Mouse (Mus musculus) megakaryocyte, embryonic 14.5 days (primary cell): ENCODE data around the gene Plcg2.

Source experiments
- FLI1 ChIP-seq: IDR thresholded peaks from 2 replicates; pipeline ENCODE4 v1.6.1; 2012; ENCODE audit warnings: low read length, inconsistent platforms, mixed read lengths
- GATA1 ChIP-seq: IDR thresholded peaks from 3 replicates; pipeline ENCODE4 v1.6.1; 2012; ENCODE audit warnings: mixed read lengths, low read length, inconsistent platforms, borderline replicate concordance

DNA sequence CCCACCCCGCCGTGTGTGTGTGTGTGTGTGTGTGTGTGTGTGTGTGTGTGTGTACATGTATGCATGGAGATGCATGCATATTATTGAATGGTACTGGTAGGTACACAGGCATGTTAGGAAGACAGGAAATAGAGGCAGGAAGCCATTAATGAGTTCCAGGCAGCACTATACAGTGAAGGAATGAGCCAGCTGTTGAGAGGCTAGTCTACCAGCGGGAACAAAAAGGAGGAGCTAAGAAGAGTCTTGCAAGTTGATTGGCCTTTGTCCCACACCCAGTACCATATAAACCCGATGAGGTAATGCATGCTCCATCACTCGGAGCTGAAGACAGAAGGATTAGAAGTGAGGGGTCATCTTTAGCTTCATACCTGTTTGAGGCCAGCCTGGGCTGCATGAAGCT, 39.7 kb upstream of the Plcg2 start:
- TF ChIP-seq GATA1 (no peak), FLI1 (no peak)
